Mouse (Mus musculus): ENCODE measurements around the gene Kif2c. TPM values are rescaled to one million over a fixed set of nuclear protein-coding genes. Genes with fewer than 3 reads are reported as not detected.

Gene Kif2c
- total and polyA plus RNA-seq, 3 experiments = 33.9 to 40.3 (median 34.0) TPM

- Histone ChIP-seq H3K27ac (ENCODE audit: insufficient read depth, low read depth) (no peak overlapping the region), H3K9me3 (replicated peaks; ENCODE audit: low read length) (no peaks in the 10 kb centered on the region), H3K79me2 (replicated peaks; ENCODE audit: control insufficient read depth, extremely low read depth, insufficient read depth, poor library complexity, severe bottlenecking) (no peaks in the 10 kb centered on the region), H3K4me1 (ENCODE audit: control insufficient read depth in 1 of 2, insufficient read depth in 2 of 2) (0 out of 4 replicates have a peak, but pooled peaks cover 0 to 2% of the 10 kb centered on the region in 2 experiments), H3K4me3 (replicated peaks in 1 of 3; ENCODE audit: low read depth in 2 of 3, low read length in 2 of 3, poor library complexity in 1 of 3) (no peak overlapping the region), H3K4me2 (ENCODE audit: insufficient read depth, low read depth, poor library complexity, severe bottlenecking) (no peak overlapping the region), H3K9ac (ENCODE audit: insufficient read depth, low read depth) (no peak overlapping the region), H3K36me3 (replicated peaks in 1 of 2; ENCODE audit: control insufficient read depth in 1 of 2, insufficient read depth in 1 of 2, low read length in 1 of 2) (peaks cover 21 to 27% of the 10 kb centered on the region in 2 experiments), H3K27me3 (replicated peaks) (no peaks in the 10 kb centered on the region)
- in situ Hi-C loops (cut with MboI; ENCODE audit: low pct_ligation_motif_present, low pct_unique_long_range_greater_than_20kb, low sequenced_read_pairs) (no loop called here), dilution Hi-C loops (cut with MboI; ENCODE audit: extremely low pct_ligation_motif_present, extremely low pct_unique_long_range_greater_than_20kb, low sequenced_read_pairs) (no loop called here)
- no peak for DNase-seq (ENCODE audit: extremely low read depth)
- TF ChIP-seq KAT2A (IDR thresholded peaks at IDR 0.05; ENCODE audit: insufficient replicate concordance, low read length) (no peak), CHD1 (IDR thresholded peaks at IDR 0.05; ENCODE audit: low read depth, low read length) (no peak), POLR2AphosphoS2 (IDR thresholded peaks at IDR 0.05; ENCODE audit: low read depth, low read length) (no peak), ZMIZ1 (IDR thresholded peaks at IDR 0.05; ENCODE audit: low read depth, low read length) (no peak), CHD2 (IDR thresholded peaks at IDR 0.05; ENCODE audit: low read length) (no peak), ELF1 (IDR thresholded peaks at IDR 0.05; ENCODE audit: low read depth, low read length) (no peak), RAD21 (IDR thresholded peaks at IDR 0.05; ENCODE audit: low read depth, low read length) (no peak), IRF4 (IDR thresholded peaks at IDR 0.05; ENCODE audit: low read depth, low read length) (no peak), TCF12 (IDR thresholded peaks at IDR 0.05; ENCODE audit: low read depth, low read length) (no peak), CTCF (conservative IDR thresholded peaks at IDR 0.05 in 1 of 2, IDR thresholded peaks at IDR 0.05 in 1 of 2; ENCODE audit: low read depth in 2 of 2, low read length in 2 of 2) (no peak), SIN3A (IDR thresholded peaks at IDR 0.05; ENCODE audit: low read length) (no peak), USF2 (conservative IDR thresholded peaks at IDR 0.05; ENCODE audit: low read depth, low read length) (no peak), JUND (conservative IDR thresholded peaks at IDR 0.05; ENCODE audit: low read depth, low read length) (no peak), MAX (IDR thresholded peaks at IDR 0.05; ENCODE audit: low read length) (no peak)
Measured at GRCm38 (mm10) chr4:117145248-117145647, 37.2 kb downstream of the Kif2c start.

- TF ChIP-seq ETS1 (conservative IDR thresholded peaks at IDR 0.05; ENCODE audit: low read depth, low read length) (no peak), PAX5 (IDR thresholded peaks at IDR 0.05; ENCODE audit: low read length) (no peak), ZC3H11A (IDR thresholded peaks at IDR 0.05; ENCODE audit: low read depth, low read length) (no peak), USF1 (IDR thresholded peaks at IDR 0.05; ENCODE audit: low read depth, low read length) (no peak), E2F4 (IDR thresholded peaks at IDR 0.05; ENCODE audit: insufficient replicate concordance, low read depth, low read length) (no peak), USF2 (conservative IDR thresholded peaks at IDR 0.05; ENCODE audit: low read depth, low read length) (no peak), JUN (IDR thresholded peaks at IDR 0.05; ENCODE audit: insufficient read depth, low read depth, low read length) (no peak), CTCF (conservative IDR thresholded peaks at IDR 0.05 in 1 of 2, IDR thresholded peaks at IDR 0.05 in 1 of 2; ENCODE audit: low read depth in 2 of 2, low read length in 2 of 2) (no peak), TBP (conservative IDR thresholded peaks at IDR 0.05; ENCODE audit: low read depth, low read length) (no peak), KAT2A (IDR thresholded peaks at IDR 0.05; ENCODE audit: insufficient replicate concordance, low read length) (no peak), MAX (IDR thresholded peaks at IDR 0.05; ENCODE audit: low read length) (no peak), IRF4 (IDR thresholded peaks at IDR 0.05; ENCODE audit: low read depth, low read length) (no peak), POLR2AphosphoS2 (IDR thresholded peaks at IDR 0.05; ENCODE audit: low read depth, low read length) (no peak), SIN3A (IDR thresholded peaks at IDR 0.05; ENCODE audit: low read length) (no peak), NELFE (IDR thresholded peaks at IDR 0.05; ENCODE audit: low read depth, low read length) (no peak), JUND (conservative IDR thresholded peaks at IDR 0.05; ENCODE audit: low read depth, low read length) (no peak), MEF2A (IDR thresholded peaks at IDR 0.05; ENCODE audit: borderline replicate concordance, low read depth, low read length) (no peak), HCFC1 (IDR thresholded peaks at IDR 0.05; ENCODE audit: low read depth, low read length) (no peak)
- H3K4me3 ChIP-seq (replicated peaks in 1 of 3; ENCODE audit: low read depth in 2 of 3, low read length in 2 of 3, poor library complexity in 1 of 3) = no peak overlapping the region
- peaks cover 0 to 7% of the 10 kb centered on the region in 2 experiments for H3K36me3 ChIP-seq (replicated peaks in 1 of 2; ENCODE audit: control insufficient read depth in 1 of 2, insufficient read depth in 1 of 2, low read length in 1 of 2)
- H3K27ac ChIP-seq (ENCODE audit: insufficient read depth, low read depth) = no peak overlapping the region
- H3K9ac ChIP-seq (ENCODE audit: insufficient read depth, low read depth) = no peak overlapping the region
- in situ Hi-C loops (cut with MboI; ENCODE audit: low pct_ligation_motif_present, low pct_unique_long_range_greater_than_20kb, low sequenced_read_pairs) = no loop called here
- peaks cover 4 to 15% of the 10 kb centered on the region in 2 experiments; a peak in 3 of 4 replicates for H3K4me1 ChIP-seq (ENCODE audit: control insufficient read depth in 1 of 2, insufficient read depth in 2 of 2)
- H3K79me2 ChIP-seq (replicated peaks; ENCODE audit: control insufficient read depth, extremely low read depth, insufficient read depth, poor library complexity, severe bottlenecking) = no peaks in the 10 kb centered on the region
- dilution Hi-C loops (cut with MboI; ENCODE audit: extremely low pct_ligation_motif_present, extremely low pct_unique_long_range_greater_than_20kb, low sequenced_read_pairs) = no loop called here
- H3K27me3 ChIP-seq (replicated peaks) = no peaks in the 10 kb centered on the region
- DNase-seq (ENCODE audit: extremely low read depth) = no peak
- no peaks in the 10 kb centered on the region for H3K9me3 ChIP-seq (replicated peaks; ENCODE audit: low read length)
- no peak overlapping the region for H3K4me2 ChIP-seq (ENCODE audit: insufficient read depth, low read depth, poor library complexity, severe bottlenecking)
Measured at GRCm38 (mm10) chr4:117143023-117143422, 39.4 kb downstream of the Kif2c start.

Measured in CH12.LX (cell line).